Mouse (Mus musculus): ENCODE data around the gene Zfp961. TPM values are rescaled to one million over a fixed set of nuclear protein-coding genes. Genes with fewer than 3 reads are reported as not detected.
"Not testable (repeated sequence)": the region's sequence is repeated elsewhere in the genome, so short reads cannot be mapped to it uniquely, and the experiment has no call there.

The Zfp961 gene
- total RNA-seq, 2 experiments from 2014 or later = 2.6 to 4.0 TPM

DNA sequence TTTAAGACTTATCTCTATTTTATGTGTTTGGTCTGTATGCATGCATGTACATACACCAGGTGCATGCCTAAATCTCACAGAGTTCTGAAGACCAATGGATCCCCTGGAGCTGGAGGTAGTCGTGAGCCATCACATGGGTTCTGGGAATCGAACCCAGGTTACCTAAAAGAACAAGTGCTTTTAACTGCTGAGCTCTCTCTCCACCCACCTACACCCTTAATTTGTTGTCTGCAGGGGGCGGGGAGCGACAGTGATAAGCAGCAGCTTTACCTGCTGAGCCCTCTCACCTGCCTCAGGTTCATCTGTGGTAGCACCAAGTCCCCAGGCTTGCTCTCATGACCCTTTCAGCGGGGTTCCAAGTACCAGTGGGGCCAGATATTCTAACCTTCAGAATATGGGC, 11.0 kb downstream of the Zfp961 start:
- no peak for DNase-seq (ENCODE audit: low spot score)

DNA sequence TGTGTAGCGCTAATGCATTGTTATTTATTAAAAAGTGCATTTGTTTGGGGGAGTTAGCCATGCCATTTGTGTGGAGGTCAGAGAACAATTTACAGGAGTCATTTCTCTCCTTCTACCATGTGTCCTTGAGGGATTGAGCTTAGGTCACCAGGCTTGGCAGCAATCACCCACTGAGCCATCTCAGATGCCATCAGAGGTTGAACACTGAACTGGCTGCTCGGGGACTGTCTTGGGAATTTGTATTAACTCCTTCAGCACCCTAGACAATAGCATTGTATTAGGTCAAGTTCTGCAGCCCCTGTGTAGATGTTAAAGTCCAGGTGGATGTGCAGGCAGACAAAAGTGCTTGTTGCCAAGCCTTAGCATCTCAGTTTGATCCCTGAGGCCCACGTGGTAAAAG, 13.2 kb downstream of the Zfp961 start:
- no peak for DNase-seq (ENCODE audit: low spot score)

DNA sequence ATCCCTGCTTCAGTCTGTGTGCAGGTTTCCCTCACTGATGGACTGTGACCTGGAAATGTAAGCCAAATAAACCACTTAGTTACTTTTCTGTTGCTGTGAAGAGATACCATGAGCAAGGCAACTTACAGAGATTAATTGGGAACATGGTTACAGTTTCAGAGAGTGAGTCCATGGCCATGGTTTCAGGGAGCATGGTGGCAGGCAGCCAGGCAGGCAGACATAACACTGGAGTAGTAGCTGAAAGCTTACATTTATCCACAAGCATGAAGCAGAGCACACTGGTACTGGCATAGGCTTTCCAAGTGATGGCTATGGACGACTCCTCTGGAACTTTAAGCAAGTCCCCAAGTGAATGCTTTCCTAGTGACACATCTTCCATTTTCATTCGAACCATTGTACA, 14.3 kb downstream of the Zfp961 start:
- DNase-seq (ENCODE audit: low spot score) = no peak

DNA sequence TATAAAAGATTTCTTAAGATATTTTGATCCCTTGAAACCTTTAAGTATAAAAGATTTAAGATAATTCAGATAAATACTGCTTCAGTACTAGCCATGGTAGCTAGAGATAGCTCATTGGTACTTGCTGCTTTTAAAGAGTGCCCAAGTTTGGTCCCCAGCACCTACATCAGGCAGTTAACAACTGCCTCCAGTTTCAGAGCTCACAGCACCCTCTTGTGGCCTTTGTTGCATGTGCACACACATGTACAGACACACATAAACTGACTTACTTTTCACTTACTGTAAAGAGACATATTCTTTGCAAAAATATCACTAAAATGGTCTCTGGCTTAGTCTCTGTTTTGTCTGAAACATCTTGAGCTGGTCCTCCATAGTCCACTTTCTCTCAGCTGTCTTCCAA, 15.6 kb downstream of the Zfp961 start:
- DNase-seq (ENCODE audit: low spot score) = no peak

DNA sequence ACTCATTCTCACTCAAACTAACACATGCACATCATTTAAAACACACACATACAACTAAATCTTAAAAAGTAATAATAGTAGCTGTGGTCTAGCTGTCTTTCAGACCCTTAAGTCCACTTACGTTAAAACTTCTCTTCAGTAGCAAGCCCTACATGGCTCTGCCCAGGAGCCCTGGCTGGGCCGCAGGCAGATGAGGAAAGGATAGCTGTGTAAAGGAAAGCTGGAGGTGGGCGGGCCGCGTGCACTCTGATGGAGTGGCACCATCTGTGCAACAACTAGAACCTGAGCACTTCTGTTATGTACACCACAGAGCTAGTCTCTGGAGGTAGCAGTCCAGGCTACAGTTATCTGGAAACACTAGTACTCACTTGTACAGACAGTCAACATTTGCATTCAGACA, 16.4 kb downstream of the Zfp961 start:
- no peak for DNase-seq (ENCODE audit: low spot score)

DNA sequence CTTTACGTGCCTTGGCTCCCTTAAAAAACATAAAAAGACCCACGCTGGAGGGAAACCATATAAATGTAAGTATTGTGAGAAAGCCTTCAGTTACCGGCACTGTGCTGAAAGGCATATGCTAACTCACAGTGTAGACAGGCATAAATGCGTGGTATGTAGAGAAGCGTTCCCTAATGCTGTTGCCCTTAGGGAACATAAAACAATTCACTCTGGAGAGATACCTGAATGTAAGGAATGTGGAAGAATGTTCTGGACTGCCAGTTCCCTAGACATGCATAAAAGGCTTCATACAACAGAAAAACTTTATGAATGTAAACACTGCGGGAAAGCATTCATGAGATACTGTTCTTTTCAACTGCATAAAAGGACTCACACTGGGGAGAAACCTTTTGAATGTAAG, 17.3 kb downstream of the Zfp961 start:
- no peak for DNase-seq (ENCODE audit: low spot score)

DNA sequence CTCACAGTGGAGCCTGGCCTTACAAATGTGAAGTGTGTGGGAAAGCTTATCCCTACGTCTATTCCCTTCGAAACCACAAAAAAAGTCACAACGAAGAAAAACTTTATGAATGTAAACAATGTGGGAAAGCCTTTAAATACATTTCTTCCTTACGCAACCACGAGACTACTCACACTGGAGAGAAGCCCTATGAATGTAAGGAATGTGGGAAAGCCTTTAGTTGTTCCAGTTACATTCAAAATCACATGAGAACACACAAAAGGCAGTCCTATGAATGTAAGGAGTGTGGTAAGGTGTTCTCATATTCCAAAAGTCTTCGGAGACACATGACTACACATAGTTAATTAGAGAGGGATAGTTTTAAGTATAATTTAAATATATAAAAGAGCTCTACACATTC, 17.8 kb downstream of the Zfp961 start:
- no peak for DNase-seq (ENCODE audit: low spot score)

DNA sequence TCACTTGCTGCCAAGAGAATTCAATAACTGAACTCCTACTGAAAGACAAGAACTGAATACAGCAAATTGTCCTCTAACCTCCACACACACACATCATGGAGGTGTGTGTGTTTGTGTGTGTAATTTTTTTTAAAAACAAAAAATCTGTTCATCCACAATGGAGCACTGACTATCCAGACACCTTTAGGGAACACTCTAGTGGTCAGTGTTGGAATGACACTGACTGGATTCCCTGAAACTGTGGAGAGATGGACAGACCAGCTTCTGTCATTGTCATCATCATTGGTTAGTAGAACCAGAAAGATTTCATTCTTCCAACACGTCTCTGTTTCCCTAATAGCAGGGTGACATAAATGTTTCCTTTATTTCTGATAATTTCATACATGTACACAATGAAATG, 21.1 kb downstream of the Zfp961 start:
- DNase-seq (ENCODE audit: low spot score) = peak; percentile 14

DNA sequence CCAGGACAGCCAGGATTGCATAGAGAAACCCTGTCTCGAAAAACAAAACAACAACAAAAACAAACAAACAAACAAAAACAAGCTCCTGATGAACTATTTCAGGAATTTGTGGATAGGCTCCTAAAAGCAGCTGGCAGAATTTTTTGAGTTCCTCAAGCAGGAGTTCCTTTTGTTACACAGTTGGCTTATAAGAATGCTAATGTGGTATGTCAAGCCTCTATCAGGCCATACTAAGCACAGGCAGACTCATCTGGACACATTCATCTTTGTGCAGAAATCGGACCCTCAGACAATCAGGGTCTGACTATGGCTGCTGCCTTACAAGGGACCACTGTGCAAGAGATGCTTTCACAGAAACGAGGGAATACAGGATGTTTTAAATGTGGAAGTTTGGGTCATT, 23.4 kb downstream of the Zfp961 start:
- no peak for DNase-seq (ENCODE audit: low spot score)

DNA sequence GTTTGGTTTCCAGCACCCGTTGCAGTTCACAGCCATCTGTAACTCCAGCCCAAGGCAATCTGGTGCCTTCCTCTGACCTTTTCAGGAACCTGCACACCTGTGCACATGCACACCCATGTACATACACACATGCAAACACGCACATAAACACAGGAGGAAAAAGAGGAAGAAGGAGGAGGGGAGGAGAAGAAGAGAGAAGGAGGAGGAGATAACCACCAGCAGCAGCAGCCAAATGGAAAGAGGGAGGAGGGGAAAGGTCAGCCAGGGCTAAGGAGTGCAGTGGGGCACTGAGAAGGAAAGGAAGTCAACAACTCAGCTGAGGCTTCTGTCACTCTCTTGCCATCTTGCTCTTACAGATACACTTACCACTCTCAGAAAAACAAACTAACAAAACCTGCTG, 30.2 kb downstream of the Zfp961 start:
- no peak for DNase-seq (ENCODE audit: low spot score)

DNA sequence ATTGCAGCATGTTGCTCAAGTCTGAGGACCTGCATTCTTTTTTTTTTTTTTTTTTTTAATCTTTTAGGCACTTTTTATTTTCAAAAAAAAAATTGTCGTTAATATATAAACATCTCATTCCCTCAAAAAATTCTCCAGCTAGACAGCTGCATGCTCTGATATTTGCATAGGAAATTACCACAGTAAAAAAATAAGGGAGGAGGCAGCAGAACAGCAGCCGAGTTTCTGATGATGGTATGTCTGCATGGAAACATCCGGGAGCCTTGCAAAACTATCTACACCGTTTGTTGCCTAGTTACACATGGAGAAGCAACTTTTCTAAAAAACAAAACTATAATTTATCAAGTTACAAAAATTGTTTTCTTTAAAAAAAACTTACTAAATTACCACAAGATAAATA, 30.6 kb downstream of the Zfp961 start:
- no peak for DNase-seq (ENCODE audit: low spot score)

DNA sequence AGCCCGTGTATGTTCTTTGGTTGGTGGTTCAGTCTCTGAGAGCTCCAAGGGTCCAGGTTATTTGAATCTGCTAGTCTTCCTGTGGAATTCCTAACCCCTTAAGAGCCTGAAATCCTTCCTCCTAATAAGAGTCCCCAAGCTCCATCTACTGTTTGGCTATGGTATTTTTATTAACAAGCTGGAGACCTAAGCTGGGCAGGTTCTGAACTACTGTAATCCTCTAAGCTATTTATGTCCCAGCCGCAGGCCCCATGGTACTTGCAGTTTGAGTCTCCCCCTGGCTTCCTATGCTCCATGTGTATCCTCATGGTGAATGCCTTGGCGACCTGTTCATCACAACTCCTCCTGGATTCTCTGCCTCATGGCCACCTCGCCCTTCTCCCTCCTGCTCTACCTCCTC, 33.8 kb downstream of the Zfp961 start:
- no peak for DNase-seq (ENCODE audit: low spot score)

DNA sequence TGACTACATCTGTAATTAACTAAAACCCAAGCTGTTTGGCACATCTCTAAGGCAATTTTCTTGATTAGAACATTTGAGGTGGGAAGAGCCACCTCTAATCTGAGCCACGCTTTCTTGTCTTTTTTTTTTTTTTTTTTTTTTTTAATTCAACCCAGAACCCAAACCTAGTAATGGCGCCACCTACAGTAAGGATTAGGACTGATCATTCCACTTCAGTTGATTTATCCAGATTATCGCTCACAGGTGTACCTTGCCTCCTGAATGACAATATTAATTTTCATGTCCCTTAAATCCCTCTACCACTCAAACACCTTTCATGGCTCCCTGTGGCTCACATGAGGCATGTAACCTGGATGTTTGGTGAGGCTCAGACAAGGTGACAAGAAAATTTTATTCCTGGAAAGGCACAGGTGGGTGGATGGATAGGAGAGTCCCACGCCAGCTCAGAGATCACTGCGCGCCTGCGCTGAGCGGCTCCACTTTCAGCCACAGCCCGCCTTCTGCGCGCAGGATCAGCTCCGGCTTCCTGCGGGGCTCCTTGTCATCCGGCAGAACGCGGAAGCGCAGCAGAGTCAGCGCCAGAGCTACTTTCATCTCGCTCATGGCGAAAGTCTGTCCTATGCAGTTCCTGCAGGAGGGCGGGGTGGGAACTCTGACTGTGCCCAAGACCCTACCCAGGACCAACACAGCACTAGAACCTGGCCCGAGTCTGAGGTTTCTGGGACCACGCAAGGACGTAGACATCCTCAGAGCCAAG, 37.5 kb downstream of the Zfp961 start:
- DNase-seq (ENCODE audit: low spot score) = no peak

DNA sequence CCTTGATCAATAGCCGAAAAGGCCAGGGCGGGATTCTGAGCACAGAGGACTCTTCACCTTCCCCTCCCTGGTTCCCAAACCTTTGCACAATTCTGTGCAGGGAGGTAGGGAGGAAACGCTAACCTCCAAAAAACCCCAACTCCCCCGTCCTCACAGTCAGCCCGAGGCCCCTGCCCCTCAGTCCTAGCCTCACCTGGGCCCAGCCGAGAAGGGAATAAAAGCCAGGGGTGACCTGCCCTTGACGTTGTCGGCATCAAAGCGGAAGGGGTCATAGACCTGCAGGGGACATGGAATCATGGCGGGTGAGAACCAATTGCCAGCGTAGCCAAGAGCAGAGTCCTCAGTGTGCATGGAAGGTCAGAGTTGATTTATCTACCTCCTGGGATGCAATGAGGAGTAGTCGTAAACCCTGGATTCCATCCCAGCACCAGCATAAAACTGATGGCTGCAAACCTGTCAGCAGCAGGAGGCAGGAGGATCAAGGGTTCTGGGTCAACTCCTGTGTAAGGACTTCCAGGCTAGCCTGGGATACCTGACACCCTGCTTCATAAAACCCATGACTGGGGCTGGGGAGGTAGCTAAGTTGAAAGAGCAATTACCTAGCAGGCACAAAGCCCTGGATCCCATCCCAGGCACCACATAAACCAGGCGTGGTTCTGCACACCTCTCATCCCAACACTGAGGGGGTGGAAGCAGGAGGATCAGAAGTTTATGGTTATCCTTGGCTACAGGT, 38.2 kb downstream of the Zfp961 start:
- no peak for DNase-seq (ENCODE audit: low spot score)

DNA sequence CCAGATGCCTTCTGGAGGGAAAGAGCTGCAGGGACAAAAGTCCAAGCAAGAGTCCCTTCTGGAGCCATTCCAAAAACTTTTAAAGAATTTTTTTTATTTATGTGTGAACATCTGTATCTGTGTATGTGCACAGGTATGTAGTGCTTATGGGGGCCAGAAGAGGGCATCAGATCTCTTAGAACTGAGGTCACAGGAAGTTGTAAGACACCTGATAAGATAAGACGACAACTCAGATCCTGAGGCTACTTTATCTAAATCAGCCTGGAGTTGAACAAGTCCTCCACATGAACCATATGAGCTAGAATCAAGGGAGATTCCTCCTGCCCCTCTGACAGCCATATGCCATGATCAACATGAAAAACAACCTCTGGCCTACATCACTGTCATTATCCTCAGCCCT, 48.6 kb downstream of the Zfp961 start:
- DNase-seq (ENCODE audit: low spot score) = no peak

DNA sequence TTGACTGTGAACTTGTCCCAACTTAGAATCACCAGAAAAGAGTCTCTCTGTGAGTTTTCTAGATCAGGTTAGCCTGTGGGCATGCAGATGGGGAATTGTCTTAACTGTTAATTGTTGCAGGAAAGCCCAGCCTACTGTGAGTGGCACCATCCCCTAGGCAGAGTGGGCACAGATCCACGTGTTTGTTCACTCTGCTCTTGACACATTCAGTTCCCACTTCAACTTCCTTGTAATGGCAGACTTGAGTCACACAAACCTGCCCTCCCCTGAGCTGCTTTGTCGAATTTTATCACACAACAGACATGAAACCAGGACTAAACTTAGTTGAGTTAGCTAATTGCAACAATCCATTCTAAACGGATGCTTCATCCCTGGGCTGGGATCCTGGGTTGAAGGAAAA, 49.4 kb downstream of the Zfp961 start:
- no peak for DNase-seq (ENCODE audit: low spot score)

DNA sequence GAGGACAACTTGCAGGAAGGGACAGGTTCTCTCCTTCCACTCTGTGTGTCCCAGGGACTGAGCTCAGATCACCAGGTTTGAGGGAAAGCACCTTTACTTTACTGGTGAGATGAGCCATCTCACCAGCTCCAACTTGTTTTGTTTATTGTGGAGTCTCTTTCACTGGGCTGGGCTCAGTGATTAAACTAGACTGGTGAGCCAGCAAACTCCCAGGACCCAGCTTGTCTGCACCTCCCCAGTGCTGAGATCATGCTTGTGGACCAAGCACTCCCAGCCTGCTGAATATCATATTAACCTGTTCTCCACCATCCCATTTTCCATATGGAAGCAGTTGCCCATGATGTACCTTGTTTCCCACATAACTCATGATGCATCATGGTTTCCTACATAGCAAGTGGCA, 52.1 kb downstream of the Zfp961 start:
- DNase-seq (ENCODE audit: low spot score) = no peak

DNA sequence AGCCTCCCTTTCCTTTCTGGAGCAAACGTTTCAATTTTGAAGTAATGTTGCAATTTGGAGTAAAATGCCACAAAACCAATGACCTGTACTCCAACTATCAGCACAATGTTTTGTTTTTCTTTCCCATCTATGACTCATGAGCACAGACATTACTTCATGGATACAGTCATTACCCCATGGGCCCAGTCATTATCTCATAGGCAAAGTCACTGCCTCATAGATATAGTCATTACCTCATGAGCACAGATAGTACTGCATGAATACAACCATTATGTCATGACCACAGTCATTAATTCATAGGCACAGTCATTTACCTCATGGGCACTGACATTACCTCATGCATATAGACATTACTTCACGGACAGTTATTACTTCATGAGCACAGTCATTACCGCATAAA, 55.1 kb downstream of the Zfp961 start:
- DNase-seq (ENCODE audit: low spot score) = no peak

DNA sequence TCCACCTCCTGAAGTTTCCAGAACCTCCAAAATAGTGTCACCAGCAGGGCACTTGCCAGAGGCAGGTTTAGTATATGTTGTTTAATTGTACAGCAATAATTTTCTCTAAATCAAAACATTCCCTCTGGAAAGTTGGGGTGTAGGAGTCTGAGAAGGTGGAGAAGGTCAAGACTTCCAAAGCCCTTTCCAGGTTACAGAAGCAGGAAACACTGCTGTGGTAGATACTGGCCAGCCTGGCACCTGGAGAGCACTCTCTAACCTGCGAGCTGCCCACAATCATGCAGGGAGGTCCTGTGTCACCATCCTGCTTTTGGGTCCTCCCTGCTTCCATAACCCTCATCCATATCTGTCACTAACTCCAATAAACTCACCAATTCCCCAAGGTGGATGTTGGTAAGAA, 55.9 kb downstream of the Zfp961 start:
- DNase-seq (ENCODE audit: low spot score) = no peak

DNA sequence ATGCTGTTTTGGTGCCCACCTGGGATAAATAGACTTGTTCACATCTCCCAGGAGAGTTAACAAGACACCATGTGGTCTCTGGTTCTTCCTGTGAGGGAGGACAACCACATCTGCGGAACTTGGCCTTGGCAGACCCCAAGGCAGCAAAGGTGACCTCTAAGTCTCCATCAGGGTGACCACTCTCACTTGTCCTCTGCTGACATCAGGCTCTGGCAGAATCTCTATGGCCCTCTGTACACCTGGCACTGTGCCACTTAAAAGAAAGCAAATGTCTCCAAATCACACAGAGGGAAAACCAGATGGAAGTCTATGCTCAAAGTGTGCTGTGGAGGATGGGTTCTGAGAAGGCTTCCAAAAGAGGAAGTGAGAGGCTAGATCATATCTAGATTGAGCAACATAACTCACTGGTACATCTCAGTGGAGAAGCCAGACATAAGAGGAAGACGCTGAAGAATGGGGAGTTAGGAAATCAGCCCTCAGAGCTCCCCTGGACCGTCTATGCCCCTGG, 57.4 kb downstream of the Zfp961 start:
- DNase-seq (ENCODE audit: low spot score) = peak; percentile 30

DNA sequence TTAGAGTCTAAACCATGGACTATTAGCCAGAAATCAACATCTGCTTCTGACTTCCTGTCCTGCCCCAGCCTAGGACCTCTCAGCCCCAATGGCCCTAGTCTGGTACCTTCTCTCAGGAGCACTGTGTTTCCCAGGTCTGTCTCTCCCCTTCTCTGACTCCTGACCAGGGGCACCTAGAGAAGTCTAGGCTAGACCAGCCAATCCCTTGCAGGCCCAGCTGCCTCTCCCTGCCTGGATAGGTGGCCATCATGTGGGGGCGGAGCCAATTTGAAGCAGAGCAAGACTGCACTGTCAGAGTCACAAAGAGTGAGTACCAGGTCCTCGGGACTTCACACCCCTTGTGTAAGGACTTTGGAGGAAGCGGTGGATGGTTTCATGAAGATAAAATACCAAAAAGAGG, 58.6 kb downstream of the Zfp961 start, which contains the start of gene Cyp4f18:
Gene Cyp4f18 (minus strand): TSS at position 154 of the 400 bp plus-strand sequence.
- DNase-seq (ENCODE audit: low spot score) = no peak

DNA sequence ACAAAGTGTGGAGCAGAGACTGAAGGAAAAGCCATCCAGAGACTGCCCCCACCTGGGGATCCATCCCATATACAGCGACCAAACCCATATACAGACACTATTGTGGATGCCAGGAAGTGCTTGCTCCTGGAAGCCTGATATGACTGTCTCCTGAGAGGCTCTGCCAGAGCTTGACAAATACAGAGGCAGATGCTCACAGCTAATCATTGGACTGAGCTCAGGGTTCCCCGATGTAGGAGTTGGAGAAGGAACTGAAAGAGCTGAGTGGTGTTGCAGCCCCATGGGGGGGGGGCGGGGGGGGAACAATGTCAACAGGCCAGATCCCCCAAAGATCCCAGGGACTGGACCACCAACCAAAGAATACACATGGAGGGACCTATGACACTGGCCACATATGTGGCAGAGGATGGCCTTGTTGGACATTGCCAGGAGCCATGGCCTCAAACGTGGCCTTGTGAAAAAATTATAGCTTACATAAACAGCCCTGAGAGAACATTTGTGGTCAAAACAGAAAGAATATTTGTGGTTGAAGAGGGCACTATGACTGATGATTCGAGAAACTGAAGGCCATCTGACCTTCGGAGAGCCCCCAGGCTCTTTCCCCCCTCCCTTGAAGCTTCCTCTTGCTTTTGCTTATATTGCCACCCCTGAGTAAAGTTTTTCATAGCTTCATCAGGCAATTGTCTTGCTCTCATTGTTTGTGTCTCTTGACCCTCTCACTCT, 62.8 kb downstream of the Zfp961 start:
- not testable (repeated sequence) for DNase-seq (ENCODE audit: low spot score)

Measured in gastrocnemius, adult 18-20 months (tissue).